Mouse (Mus musculus) CD4-positive helper T cell, adult 2 months (primary cell): ENCODE results near the gene Trim2.

Experiments used
- DNase-seq: peaks from one replicate; pipeline ENCODE4 v3.0.0-alpha.2; 2012; ENCODE audit warnings: low read depth, missing footprints, low spot score

The Trim2 gene

GRCm38 (mm10) chr3:84319504-84319903, 12.8 kb upstream of the Trim2 start:
- no peak for DNase-seq

- DNase-seq, result no peak
These were observed 12.2 kb upstream of the Trim2 start for GRCm38 (mm10) chr3:84318865-84319264.

- peak; percentile 65 for DNase-seq
These were observed 8.0 kb upstream of the Trim2 start for GRCm38 (mm10) chr3:84314651-84315191.

- DNase-seq, result no peak
These were observed 7.3 kb upstream of the Trim2 start for GRCm38 (mm10) chr3:84313801-84314541.

- peak; percentile 69 for DNase-seq
These were observed 6.5 kb upstream of the Trim2 start for GRCm38 (mm10) chr3:84313003-84313800.

GRCm38 (mm10) chr3:84312326-84312725, 5.6 kb upstream of the Trim2 start:
- DNase-seq, result no peak

GRCm38 (mm10) chr3:84307516-84307915, 839 bp upstream of the Trim2 start:
- no peak for DNase-seq

- DNase-seq, result no peak
These were observed 761 bp downstream of the Trim2 start for GRCm38 (mm10) chr3:84305722-84306510.

- no peak for DNase-seq
These were observed 1.5 kb downstream of the Trim2 start for GRCm38 (mm10) chr3:84305010-84305692.

- no peak for DNase-seq
These were observed 2.2 kb downstream of the Trim2 start for GRCm38 (mm10) chr3:84304339-84305009.

GRCm38 (mm10) chr3:84303395-84303949, 3.2 kb downstream of the Trim2 start:
- DNase-seq, result no peak

GRCm38 (mm10) chr3:84302273-84302672, 4.4 kb downstream of the Trim2 start:
- no peak for DNase-seq

- DNase-seq, result no peak
These were observed 5.0 kb downstream of the Trim2 start for GRCm38 (mm10) chr3:84301674-84302073.

GRCm38 (mm10) chr3:84298186-84298585, 8.5 kb downstream of the Trim2 start:
- no peak for DNase-seq

- no peak for DNase-seq
These were observed 10.0 kb downstream of the Trim2 start for GRCm38 (mm10) chr3:84296676-84297075.

GRCm38 (mm10) chr3:84294734-84295133, 11.9 kb downstream of the Trim2 start:
- no peak for DNase-seq

GRCm38 (mm10) chr3:84293666-84294595, 12.7 kb downstream of the Trim2 start:
- DNase-seq, result no peak

GRCm38 (mm10) chr3:84292238-84292637, 14.4 kb downstream of the Trim2 start:
- no peak for DNase-seq

- DNase-seq, result no peak
These were observed 17.7 kb downstream of the Trim2 start for GRCm38 (mm10) chr3:84288931-84289330.
